18 mouse cellular contexts compared by ENCODE assay signal in the genomic region with DNA sequence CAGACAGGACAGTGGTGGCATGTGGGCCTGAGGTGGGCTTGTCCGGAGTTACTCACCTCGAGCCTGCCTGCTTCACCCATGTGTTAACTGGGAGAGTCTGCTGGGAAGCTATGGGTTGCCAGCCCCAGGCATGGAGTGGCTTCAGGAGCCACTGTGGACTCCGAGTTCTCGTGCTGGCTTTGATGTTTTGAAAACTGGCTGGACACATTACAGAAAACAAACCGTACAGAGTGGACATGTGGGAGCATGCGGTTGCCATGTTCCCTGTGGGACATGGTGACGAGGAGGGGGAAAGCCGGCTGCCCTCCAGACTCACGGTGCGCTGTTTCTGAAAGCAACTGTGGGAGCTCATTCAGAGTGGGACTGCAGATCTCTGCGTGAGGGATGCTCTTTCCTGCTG.
A peak's percentile ranks its signal among the peaks of the same experiment; 100 is the strongest.
DNase-seq lines count a peak whose midpoint lies in the region; ATAC-seq and TF ChIP-seq lines count a peak whose summit lies in the region.
"Had no signal": no experiment of that assay in that cellular context is flagged by ENCODE, and none has a peak within 500 bp of the region (broad histone marks: within the 10 kb centered on the region; RNA-seq: fewer than 3 reads in every experiment).

No protein-coding gene starts in this region.

- 32% methylated on average over 11 of the region's 11 CpGs for WGBS in forebrain, embryonic 13.5 days
- 30% methylated on average over 11 of the region's 11 CpGs for WGBS in forebrain, embryonic 14.5 days
- 20% methylated on average over 11 of the region's 11 CpGs for WGBS in neural tube, embryonic 12.5 days
- 31% methylated on average over 11 of the region's 11 CpGs for WGBS in neural tube, embryonic 15.5 days

- no peak for TF ChIP-seq CTCF in layer of hippocampus, adult 2 months (conservative IDR thresholded peaks at IDR 0.05)

- no peak overlapping the region for H3K27ac ChIP-seq in forebrain, embryonic 13.5 days
- no peak overlapping the region for H3K27ac ChIP-seq in forebrain, embryonic 14.5 days (ENCODE audit: low read depth, low read length)
- H3K27ac ChIP-seq in layer of hippocampus, adult 2 months: peak overlapping the region; percentile 62
- no peak overlapping the region for H3K27ac ChIP-seq in neural tube, embryonic 12.5 days
- no peak overlapping the region for H3K27ac ChIP-seq in neural tube, embryonic 15.5 days (replicated peaks)
- H3K27ac ChIP-seq: embryonic facial prominence, embryonic 13.5 days; heart, embryonic 13.5 days had no signal

- no peaks in the 10 kb centered on the region for H3K36me3 ChIP-seq in forebrain, embryonic 13.5 days (ENCODE audit: poor library complexity, severe bottlenecking)
- H3K36me3 ChIP-seq in forebrain, embryonic 14.5 days (ENCODE audit: control insufficient read depth, insufficient read depth, low read length): no peaks in the 10 kb centered on the region
- H3K36me3 ChIP-seq in neural tube, embryonic 12.5 days: no peaks in the 10 kb centered on the region
- no peaks in the 10 kb centered on the region for H3K36me3 ChIP-seq in neural tube, embryonic 15.5 days
- H3K36me3 ChIP-seq: embryonic facial prominence, embryonic 13.5 days; heart, embryonic 13.5 days had no signal

- H3K27me3 ChIP-seq in forebrain, embryonic 13.5 days: no peaks in the 10 kb centered on the region
- no peaks in the 10 kb centered on the region; the same call in 1 of the 2 replicates for H3K27me3 ChIP-seq in forebrain, embryonic 14.5 days (replicated peaks; ENCODE audit: control insufficient read depth, insufficient read depth, low read length)
- H3K27me3 ChIP-seq in neural tube, embryonic 12.5 days (replicated peaks): no peaks in the 10 kb centered on the region
- no peaks in the 10 kb centered on the region for H3K27me3 ChIP-seq in neural tube, embryonic 15.5 days (replicated peaks)
- H3K27me3 ChIP-seq: embryonic facial prominence, embryonic 13.5 days; heart, embryonic 13.5 days had no signal

- 0 out of 2 replicates have a peak, but pooled peaks have one; percentile 33 for ATAC-seq in forebrain, embryonic 13.5 days
- no peak for ATAC-seq in forebrain, embryonic 14.5 days
- ATAC-seq in neural tube, embryonic 12.5 days (ENCODE audit: low FRiP score, low read depth): 0 out of 2 replicates have a peak, but pooled peaks have one; percentile 34
- no peak for ATAC-seq in neural tube, embryonic 15.5 days (ENCODE audit: low FRiP score)
- ATAC-seq: activated CD4-positive, CD25-positive, alpha-beta regulatory T cell, adult 4 months; intestine, postnatal 0 days had no signal

- H3K4me2 ChIP-seq in forebrain, embryonic 13.5 days: no peak overlapping the region
- no peak overlapping the region for H3K4me2 ChIP-seq in forebrain, embryonic 14.5 days (ENCODE audit: low read length)
- no peak overlapping the region for H3K4me2 ChIP-seq in neural tube, embryonic 12.5 days (replicated peaks)
- H3K4me2 ChIP-seq in neural tube, embryonic 15.5 days: no peak overlapping the region

- no peak for DNase-seq in forebrain, embryonic 14.5 days (ENCODE audit: low spot score)
- no peak for DNase-seq in layer of hippocampus, adult 2 months (ENCODE audit: low spot score in 2 of 2)
- no peak for DNase-seq in layer of hippocampus, adult 9-10 months (ENCODE audit: low spot score)
- DNase-seq in retina, postnatal 1 day: no peak
- DNase-seq: adrenal gland, postnatal 25 days; cerebellum, adult 8-10 months; gastrocnemius, postnatal 36 days; heart, postnatal 36 days; kidney, postnatal 25 days; liver; thymus, postnatal 4 days had no signal

- no peak overlapping the region for H3K4me3 ChIP-seq in forebrain, embryonic 13.5 days
- no peak overlapping the region for H3K4me3 ChIP-seq in forebrain, embryonic 14.5 days (ENCODE audit: low read depth, low read length)
- no peak overlapping the region for H3K4me3 ChIP-seq in layer of hippocampus, adult 2 months
- H3K4me3 ChIP-seq in neural tube, embryonic 12.5 days: no peak overlapping the region
- no peak overlapping the region for H3K4me3 ChIP-seq in neural tube, embryonic 15.5 days (replicated peaks)

- H3K9me3 ChIP-seq in forebrain, embryonic 13.5 days (replicated peaks): no peaks in the 10 kb centered on the region
- no peaks in the 10 kb centered on the region for H3K9me3 ChIP-seq in forebrain, embryonic 14.5 days (replicated peaks; ENCODE audit: control insufficient read depth, low read length)
- H3K9me3 ChIP-seq in neural tube, embryonic 12.5 days: no peaks in the 10 kb centered on the region
- H3K9me3 ChIP-seq in neural tube, embryonic 15.5 days (replicated peaks): no peaks in the 10 kb centered on the region
- H3K9me3 ChIP-seq: embryonic facial prominence, embryonic 13.5 days; heart, embryonic 13.5 days had no signal

- peaks cover 18% of the 10 kb centered on the region for H3K4me1 ChIP-seq in forebrain, embryonic 13.5 days
- H3K4me1 ChIP-seq in forebrain, embryonic 14.5 days (ENCODE audit: control insufficient read depth, insufficient read depth, low read length): peaks cover 6% of the 10 kb centered on the region
- peaks cover 14% of the 10 kb centered on the region for H3K4me1 ChIP-seq in neural tube, embryonic 12.5 days
- H3K4me1 ChIP-seq in neural tube, embryonic 15.5 days: peaks cover 24% of the 10 kb centered on the region

- H3K9ac ChIP-seq in forebrain, embryonic 13.5 days: no peak overlapping the region
- no peak overlapping the region for H3K9ac ChIP-seq in forebrain, embryonic 14.5 days (ENCODE audit: low read length)
- no peak overlapping the region for H3K9ac ChIP-seq in neural tube, embryonic 12.5 days
- H3K9ac ChIP-seq in neural tube, embryonic 15.5 days (replicated peaks): no peak overlapping the region
- H3K9ac ChIP-seq: embryonic facial prominence, embryonic 13.5 days had no signal

Comparison
In these comparisons a context has a peak if more than half of its experiments do, and no peak if none do; other contexts are left out.
1. ATAC-seq: peak in forebrain, embryonic 13.5 days (single experiment) and neural tube, embryonic 12.5 days (single experiment); none in forebrain, embryonic 14.5 days (single experiment) and neural tube, embryonic 15.5 days (single experiment).